Mouse (Mus musculus) cerebellum, adult 9-10 months (tissue): ENCODE measurements around the gene Dgcr2.
A peak's percentile ranks its signal among the peaks of the same experiment; 100 is the strongest.

Source experiments
- DNase-seq: peaks from one replicate; pipeline ENCODE4 v3.0.0; 2022

The Dgcr2 gene

GRCm38 (mm10) chr16:17898462-17898861, at the start of gene Dgcr2, which contains the start of gene Tssk2:
Gene Dgcr2, minus strand, starts transcription at chr16:17898562.
Gene Tssk2, plus strand, starts transcription at chr16:17898637.
- no peak for DNase-seq

DNA sequence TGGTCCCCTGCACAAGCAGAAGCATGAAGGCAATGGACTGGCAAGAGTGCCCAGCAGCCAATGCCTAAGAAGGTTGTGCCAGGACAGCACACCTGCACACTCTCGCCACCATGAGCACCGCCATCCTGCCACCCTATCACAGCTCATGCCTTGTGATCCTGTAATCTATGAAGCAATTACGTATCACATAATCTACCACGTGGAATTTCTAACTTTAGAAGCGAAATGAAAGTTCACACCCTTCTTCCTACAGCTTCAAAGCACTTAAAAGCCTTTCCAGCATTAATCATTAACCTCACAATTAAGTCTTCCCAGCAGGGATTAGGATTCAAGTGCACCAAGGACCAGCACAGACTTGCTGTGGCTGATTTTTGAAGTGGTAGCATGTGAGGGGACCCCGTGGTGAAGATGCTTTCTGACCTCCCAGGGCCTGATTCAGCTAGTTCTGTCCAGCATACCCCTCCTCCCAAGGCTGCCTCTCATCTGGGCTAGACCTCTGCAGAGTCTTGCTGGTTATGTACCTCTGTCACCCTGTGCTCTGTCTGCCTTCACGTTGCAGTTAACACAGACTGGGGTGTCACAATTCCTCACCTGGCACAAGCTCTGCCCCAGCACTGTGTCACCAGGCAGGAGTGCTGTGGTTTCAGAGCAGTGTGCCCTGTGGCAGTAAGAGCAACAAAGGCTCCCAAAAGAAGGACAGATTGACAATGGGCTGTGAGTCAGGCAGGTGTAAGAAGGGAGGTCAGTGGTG, 46.9 kb upstream of the Dgcr2 start:
- no peak for DNase-seq

DNA sequence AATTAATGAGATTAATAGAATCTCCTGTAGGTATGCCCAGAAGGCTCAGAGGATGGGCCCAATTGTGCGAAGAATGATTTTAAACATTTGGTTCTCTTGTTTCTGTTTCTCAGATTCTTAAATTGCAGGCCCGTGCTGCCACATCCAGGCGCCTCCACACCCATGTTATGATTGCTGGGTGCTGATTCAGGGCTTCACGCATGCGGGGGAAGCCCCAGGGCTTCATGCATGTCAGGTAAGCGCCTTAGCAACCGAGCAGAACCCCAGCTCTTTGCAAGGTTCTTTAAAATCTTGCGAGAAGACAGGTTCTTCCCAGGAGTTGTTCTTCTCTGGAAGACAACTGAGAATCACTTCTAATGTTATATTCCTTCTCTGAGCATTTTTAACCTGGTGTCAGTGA, 45.1 kb upstream of the Dgcr2 start:
- DNase-seq, result no peak

DNA sequence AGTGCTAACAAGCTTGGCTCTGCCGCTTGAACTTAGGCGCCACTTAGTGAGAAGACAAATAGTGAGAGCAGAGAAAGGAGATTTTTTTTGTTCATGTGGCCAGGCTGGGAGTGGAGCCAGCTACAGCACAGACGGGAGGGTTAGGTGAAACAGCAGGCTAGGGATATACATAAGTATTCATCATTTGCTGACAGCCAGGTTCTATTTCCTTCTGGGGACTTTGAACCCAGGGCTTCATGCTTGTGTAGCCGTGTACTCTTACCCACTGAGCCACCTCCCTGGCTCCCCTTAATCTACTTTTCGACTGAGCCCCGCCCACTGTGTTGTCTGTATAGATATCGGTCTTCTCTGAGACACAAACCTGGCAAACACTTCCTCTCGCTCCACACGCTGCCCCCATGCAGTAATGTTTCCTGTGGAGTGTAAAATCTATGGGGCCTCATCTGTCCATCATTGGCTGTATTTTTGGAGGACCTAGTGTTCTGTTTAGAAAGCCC, 40.9 kb upstream of the Dgcr2 start:
- DNase-seq, result no peak

GRCm38 (mm10) chr16:17938821-17939220, 40.5 kb upstream of the Dgcr2 start:
- DNase-seq, result peak; percentile 79

DNA sequence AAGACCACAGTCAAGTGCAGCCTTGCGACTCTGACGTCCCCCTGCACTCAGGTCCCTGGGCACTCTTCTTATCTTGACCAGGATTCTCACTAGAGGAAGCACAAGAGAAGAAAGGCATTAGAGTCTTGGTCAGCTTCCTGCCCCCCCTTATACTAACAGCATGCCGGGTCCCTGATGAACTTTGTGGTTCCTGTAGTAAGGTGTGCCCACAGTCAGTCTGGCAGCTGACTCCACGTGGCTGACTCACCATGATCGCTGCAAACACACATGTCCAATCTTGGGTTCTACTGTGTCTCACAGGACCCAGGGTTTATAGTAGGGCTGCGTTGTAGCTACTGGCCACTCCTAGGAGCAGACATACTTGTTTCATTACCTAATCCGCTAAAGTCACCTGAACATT, 39.8 kb upstream of the Dgcr2 start:
- DNase-seq, result no peak

DNA sequence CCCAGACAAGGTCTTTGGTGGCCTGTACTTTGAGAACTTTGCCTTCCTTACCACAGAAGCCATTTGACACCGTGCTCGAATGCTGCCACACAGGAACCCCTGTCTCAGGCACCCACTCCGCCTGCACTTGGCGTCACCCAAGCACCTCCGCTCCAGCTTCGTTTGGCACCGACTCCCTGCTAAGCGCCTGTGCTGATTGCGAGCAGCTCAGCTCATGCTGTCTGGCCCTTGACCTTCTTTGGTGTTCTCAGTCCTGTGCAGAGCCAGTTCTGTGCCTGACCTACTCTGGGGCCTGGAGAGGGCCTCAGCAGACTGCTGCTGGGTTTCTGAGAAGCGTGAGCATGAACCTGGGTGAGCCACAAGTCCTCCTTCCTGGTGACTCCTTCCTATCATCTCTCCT, 38.4 kb upstream of the Dgcr2 start:
- DNase-seq, result no peak

GRCm38 (mm10) chr16:17934445-17934910, 36.1 kb upstream of the Dgcr2 start:
- DNase-seq, result no peak

DNA sequence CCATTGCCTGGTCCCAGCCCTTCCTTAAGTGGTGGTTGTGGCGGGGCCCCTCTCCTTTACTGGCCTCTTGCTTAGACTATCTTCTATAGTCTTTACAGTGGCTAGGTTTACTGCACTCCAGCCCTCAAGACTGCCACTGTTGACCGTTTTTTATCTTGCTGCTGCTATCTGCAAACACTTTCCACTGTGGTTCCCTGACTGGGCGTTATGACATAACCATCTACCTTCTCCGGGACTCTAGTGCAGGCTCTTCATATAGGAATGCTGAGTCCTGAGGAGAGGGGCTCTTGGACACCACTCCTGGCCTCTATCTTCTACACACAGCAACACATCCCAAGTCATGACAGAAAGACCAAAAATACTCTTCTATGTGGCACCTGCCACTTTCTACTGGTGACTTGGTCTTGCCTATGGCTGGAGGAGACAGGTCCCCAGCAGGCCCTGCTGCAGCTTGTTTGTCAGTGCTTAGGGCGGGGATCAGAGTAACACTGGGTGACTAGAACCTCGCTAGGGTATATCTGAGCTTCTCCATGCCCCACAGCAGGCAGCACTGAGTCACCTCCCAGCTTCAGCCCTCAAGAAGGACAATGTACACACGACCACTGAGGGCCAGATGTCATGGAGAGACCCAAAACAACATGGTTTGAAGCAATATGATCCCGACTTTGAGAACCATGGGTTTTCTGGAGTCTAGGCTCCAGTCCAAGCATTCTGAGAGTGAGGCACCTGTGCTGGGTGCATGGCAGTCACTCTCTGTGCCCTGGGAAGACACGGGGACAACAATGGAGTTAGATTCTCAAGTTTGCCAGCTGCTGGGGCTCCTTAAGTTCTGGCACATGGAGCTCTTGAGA, 35.5 kb upstream of the Dgcr2 start:
- no peak for DNase-seq

DNA sequence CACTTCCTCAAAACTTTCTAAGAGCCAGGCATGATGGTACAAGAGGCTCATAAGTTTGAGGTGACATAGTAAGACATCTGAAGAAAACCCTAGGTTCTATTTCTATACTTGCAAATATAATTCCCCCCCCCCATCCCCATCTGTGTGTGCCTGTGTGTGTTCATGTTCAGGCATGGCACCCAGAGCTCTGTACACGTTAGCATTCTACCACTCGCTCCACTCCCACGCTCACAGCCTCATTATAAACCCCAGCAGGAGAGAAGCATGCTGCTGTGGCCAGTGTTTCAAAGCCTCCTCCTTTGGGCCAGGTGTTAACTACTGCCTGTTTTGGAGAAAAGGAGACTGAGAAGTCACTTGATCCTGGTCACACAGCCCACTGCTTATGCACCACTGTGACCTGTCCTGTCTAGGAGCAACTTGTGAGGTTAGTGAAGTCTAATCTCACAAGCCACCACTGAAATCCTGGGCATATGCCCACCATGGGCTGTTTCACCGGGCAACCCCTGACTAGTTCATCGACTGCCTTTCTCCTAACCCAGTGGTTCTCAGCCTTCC, 33.6 kb upstream of the Dgcr2 start:
- DNase-seq, result no peak

DNA sequence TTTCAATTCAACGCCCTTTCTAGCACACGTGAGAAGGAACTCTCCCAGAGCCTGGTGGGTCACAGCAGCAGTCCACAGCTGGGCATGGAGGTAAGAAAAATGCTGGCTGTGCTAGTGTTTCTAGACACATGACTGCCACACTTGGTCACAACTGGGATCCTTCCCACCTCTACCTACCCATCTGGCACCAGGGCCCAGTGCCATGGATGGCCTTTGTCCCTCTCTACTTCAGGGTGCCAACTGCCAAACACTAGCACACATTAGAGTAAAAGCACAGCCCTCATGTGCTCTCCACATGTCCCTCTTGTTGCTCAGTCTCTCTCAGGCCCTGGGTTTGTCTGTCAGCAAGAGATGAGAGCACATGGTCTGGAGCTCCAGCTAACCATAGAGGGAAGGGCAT, 31.3 kb upstream of the Dgcr2 start:
- DNase-seq, result peak; percentile 41

DNA sequence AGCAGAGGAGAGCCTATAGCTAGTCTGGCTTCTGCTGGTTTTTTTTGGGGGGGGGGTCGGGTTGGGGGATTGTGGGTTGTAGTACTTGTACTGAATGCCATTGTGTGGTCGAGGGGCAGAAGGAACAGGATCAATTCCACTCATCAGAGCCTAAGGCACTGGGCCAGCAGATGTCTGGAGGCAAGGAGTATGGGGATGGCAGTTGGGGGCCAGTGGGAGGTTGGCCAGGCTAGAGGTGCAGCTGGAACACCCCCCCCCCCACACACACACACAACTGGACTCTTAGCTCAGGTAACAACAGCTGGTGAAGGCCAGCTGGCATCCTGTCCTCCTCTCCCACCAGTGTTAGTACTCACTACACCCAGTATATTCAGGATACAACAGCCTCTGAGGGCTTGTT, 30.8 kb upstream of the Dgcr2 start:
- DNase-seq, result peak; percentile 38

- DNase-seq, result peak; percentile 69
These were observed 30.3 kb upstream of the Dgcr2 start for GRCm38 (mm10) chr16:17928627-17929104.

DNA sequence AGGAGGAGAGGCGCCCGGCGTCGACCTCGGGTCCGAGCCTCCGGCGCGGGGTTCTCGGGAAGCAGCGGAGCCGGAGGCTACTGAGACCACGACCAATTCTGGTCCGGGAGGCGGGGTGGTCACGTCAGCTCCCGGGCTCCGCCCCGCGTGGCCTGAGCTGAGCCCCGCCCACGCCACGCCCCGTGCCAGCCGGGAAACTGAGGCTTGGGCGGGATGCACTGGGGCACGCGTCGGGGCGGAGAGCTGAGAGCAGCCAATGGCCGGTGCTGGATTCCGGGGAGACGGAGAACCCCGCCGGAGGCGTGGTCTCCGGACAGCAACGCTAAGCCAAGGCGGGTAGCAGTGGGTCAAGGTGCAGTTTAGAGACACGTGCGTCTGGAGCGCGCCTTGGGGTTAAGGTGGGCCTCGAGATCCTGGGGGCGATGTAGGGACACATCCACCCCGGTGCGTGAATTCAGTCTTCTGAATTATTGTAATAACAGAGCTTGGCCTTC, 29.8 kb upstream of the Dgcr2 start, which contains the start of gene Slc25a1:
Gene Slc25a1 (minus strand): TSS at position 133 of the 494 bp plus-strand sequence.
- peak; percentile 73 for DNase-seq

DNA sequence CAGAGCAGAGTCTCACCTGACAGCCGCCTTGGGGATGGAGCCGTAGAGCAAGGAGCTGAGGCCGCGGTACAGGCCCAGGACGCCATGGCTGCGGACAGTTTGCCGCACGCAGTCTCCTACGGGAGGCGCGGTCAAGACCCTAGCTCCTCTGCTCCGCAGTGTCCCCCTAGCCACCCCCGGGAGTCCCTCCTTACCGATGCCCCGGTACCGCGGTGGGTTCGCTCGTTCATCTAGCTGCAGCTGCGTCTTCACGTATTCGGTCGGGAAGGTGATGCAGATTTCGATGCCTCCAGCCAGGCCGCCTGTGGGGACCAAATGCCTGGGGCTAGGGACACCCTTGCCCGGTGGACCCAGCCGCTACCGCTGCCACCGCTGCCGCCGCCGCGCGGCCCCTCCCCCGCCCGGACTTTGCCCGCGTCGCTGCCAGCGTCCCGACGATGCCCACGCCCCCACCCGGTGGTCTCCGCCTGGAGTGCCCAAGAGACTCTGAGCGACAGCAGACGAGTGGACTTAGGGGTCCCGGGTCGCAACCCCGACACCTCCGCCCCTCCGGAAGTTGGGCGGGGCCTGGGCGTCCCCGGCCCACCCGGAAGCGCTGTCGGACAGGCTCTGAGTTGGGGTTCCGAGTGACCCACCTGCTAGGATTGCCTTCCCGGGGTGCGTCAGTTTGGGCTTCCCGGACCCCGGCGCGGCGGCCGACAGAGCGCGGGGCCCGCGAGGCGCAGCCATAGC, 29.2 kb upstream of the Dgcr2 start:
- DNase-seq, result no peak

DNA sequence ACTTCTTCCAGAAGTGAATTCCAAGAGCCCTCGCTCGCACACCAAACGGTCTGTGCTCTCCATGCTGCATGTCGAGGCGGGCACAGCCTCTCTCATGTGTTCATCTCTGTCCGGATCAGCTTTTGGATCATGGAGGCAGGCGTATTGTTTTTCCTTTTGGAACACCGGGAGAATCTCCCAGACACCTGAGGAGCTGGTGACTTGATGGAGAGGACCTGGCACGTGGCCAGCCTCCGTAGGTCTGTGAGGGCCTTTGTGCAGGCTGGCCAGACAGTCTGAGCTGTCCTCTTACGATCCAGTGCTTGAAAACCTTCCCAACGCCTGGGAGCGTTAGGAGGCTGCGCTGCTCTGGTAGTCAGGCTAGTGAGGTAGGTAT, 23.8 kb upstream of the Dgcr2 start:
- no peak for DNase-seq

- DNase-seq, result peak; percentile 96
These were observed 23.2 kb upstream of the Dgcr2 start for GRCm38 (mm10) chr16:17921325-17922162.

- DNase-seq, result no peak
These were observed 22.2 kb upstream of the Dgcr2 start for GRCm38 (mm10) chr16:17920586-17920985.

DNA sequence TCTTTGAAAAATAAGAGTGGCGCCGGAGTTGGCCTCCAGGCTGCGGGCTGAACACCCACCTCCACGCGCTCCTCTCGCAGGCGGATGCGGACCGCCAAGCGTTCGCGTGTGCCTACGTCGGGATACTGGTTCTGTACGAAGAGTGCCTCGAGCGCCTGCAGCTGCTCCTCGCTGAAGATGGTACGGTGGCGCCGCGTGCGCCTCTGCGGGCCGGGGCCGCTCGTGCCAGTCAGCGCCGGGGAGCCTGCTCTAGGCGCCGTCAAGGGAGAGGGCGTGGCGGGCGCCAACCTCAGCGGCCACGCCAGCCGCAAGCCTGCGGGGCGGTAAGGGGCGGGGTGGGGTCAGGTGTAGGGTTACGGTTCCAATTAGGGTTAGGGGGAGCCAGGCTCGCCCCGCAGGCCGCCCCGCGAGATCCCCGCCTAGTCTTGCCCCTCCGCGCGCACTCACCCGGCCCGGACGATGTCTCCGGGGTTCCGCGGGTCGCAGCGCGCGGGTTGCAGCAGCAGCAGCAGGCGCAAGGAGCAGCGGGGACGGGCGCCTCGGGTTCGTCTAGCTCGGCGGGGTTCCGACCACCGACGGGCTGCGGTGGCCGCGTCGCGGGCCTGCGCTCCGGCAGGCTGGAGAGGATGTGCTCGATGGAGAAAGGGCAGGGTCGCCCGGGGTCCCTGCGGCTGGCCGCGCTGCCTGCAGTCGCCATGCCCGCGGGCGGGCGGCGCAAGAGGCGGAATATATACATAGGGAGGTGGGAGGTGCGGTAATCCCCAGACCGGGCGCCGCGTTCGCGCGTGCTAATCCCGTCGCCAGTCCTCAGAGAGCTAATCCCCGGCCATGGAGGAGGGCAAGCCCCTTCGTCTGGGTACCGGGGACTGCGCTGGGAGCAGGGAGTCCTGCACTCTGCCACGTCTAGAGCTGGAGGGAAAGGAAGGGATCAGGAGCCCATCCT, 16.2 kb upstream of the Dgcr2 start, which contains the start of gene Gsc2:
Gene Gsc2 (minus strand): TSS at position 753 of the 943 bp plus-strand sequence.
- no peak for DNase-seq

DNA sequence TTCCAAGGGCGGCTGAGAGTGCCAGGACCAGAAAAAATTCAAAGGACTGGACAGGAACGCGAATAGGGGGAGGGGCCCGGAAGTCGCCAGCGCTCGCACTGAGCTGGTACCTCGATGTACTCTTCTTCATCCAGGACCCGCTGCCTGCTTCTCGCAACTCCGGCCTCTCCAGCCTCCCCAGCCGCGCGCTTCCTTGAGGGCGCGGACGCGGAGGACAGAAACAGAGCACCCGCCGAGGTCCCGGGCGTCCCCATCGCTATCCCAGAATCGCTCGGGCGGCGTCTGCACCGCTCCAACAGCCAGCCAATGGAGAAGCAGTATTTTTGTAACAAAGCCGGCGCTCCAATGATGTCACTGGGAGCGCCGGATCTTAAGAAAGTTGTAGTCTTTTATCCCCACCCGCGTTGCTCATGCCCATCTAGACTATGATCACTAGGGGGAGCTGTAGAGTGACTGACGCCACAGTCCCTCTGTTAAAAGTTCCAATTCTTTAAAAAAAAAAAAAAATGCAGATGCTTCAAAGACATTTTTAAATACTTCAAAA, 12.8 kb upstream of the Dgcr2 start, which contains the start of gene Ess2:
Gene Ess2 (minus strand): TSS at position 297 of the 544 bp plus-strand sequence.
- DNase-seq, result peak; percentile 95
